Mouse (Mus musculus) heart, postnatal 25 days (tissue): Measurements from ENCODE around the gene Zdhhc13. TPM values are rescaled to one million over a fixed set of nuclear protein-coding genes. Genes with fewer than 3 reads are reported as not detected.
A peak's percentile ranks its signal among the peaks of the same experiment; 100 is the strongest.

ENCODE experiments used
- DNase-seq: peaks from one replicate; pipeline ENCODE4 v3.0.0; 2022; ENCODE audit warnings: low spot score
- intact Hi-C: fragments of 180-260 bp; cut with DNase I; formaldehyde crosslinking; loops from one replicate; pipeline ENCODE4 v1.15.1; 2025
- total RNA-seq, 2 experiments: library from RNA; stranded (reverse); gene quantifications; 2 replicates each; pipeline ENCODE4 v1.2.3; 2021

The Zdhhc13 gene
- total RNA-seq, 2 experiments from 2014 or later: 11.0 to 12.9 TPM

- intact Hi-C loops: loop anchor here (5.0 kb wide), 1 partner anchor 42 kb away; no protein-coding TSS in a partner anchor
- DNase-seq: no peak
Observed at GRCm38 (mm10) chr7:48834989-48835626, 46.3 kb downstream of the Zdhhc13 start.

GRCm38 (mm10) chr7:48836949-48837348 lies 48.1 kb downstream of the Zdhhc13 start:
- no peak for DNase-seq
- intact Hi-C loops: loop anchor here (5.0 kb wide), 1 partner anchor 40 kb away; no protein-coding TSS in a partner anchor

- DNase-seq: no peak
- intact Hi-C loops: loop anchor here (5.0 kb wide), 1 partner anchor 39 kb away; no protein-coding TSS in a partner anchor
Observed at GRCm38 (mm10) chr7:48838434-48838833, 49.6 kb downstream of the Zdhhc13 start.

- DNase-seq: no peak
- intact Hi-C loops: no loop called here
Observed at GRCm38 (mm10) chr7:48840545-48840944, 51.7 kb downstream of the Zdhhc13 start.

DNA sequence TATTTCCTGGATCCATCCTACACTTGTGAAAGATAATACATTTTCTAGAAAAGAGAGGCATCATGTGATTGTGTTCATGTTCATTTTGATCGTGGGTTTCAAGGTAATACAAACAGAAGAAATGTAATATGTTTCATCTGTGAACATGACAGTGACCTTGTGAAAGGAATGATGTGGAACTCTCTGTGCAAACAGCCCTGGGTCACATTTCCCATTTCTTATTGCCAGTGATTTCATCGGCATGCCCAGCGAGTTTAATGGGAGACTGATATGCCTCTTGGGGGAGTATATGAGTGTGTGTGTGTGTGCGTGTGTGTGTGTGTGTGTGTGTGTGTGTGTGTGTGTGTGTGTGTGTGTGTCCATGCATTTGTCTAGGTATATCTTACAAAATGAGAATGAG lies 52.7 kb downstream of the Zdhhc13 start:
- intact Hi-C loops: no loop called here
- DNase-seq: no peak

GRCm38 (mm10) chr7:48842353-48842752 lies 53.5 kb downstream of the Zdhhc13 start:
- no peak for DNase-seq

DNA sequence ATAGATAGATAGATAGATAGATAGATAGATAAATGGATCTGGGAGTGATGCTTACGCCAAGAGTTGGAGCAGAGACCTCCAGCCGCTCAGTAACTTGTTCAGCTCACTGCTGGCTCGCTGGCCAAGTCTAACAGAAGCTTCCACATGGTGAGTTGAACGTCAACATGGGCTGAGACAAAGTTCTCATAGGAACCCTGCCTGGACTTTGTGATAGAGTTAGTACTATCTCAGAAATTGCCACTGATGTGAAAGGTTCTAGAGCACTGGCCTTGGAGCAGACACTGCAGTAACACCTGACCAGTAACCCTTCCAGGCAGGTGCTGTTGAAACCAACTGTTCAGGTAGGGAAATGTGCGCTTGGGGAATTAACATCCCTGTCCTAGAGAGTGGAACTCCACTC lies 54.7 kb downstream of the Zdhhc13 start:
- no peak for DNase-seq
- intact Hi-C loops: no loop called here

More at GRCm38 (mm10) chr7:48842353-48842752, 53.5 kb downstream of the Zdhhc13 start:
- intact Hi-C loops: no loop called here

DNA sequence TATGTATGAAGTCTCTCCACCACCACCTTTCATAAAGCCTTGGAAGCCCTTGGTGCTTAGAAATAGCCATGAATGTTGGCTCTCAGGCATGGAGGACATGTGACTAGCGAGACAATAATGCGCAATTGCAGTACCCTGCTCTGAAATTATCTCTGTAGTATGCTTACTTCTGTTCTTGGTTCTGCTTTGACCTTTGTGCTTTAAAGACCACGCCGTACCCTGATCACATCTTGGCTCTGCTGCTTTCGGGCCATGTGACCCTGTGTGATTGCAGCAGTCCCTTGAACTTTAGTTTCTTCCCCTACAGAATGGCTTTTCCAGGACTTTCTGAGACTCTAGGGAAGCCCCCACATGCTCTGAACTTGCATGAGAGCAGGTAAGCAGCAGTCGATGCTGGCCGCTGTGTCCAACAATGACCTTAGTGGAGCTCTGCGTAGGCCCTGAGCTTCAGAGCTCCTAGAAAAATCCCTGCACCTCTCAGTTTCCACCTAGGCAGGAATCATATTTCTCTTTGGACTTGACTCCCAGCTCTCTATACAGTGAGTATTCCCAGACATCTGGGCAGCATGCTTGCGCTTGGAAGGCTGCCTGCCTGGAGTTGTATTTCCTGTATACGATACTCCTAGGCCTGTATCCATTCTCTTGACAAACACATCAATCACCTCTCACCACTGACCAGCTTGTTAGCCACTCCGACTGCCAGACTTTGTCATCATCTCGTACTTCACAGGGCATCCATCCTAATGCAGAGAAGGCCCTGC lies 56.6 kb downstream of the Zdhhc13 start:
- intact Hi-C loops: loop anchor here (2.0 kb wide), 1 partner anchor 17 kb away; no protein-coding TSS in a partner anchor
- no peak for DNase-seq

DNA sequence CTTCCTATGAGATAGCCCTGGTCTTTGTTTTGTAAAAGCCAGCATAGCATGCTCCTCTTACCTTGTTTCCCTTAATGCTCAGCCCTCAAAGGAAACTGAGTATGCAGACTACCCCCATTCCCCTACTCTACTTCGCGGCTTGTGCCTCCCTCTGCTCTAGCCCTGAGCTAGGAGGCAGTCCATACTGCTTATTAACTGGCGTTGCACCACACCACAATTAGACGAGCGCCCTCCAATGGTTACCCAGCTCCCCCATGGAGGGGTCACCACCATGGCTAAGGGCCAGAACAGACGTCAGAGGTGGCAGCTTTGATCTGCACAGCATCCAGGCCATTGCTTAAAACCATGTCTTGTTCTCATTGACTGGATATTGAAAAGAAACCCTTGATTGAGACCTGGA lies 58.0 kb downstream of the Zdhhc13 start:
- intact Hi-C loops: no loop called here
- peak; percentile 26 for DNase-seq

- no peak for DNase-seq
- intact Hi-C loops: no loop called here
Observed at GRCm38 (mm10) chr7:48847820-48848650, 59.2 kb downstream of the Zdhhc13 start, which contains the start of gene Csrp3. Gene Csrp3, minus strand, starts transcription at chr7:48848033.

DNA sequence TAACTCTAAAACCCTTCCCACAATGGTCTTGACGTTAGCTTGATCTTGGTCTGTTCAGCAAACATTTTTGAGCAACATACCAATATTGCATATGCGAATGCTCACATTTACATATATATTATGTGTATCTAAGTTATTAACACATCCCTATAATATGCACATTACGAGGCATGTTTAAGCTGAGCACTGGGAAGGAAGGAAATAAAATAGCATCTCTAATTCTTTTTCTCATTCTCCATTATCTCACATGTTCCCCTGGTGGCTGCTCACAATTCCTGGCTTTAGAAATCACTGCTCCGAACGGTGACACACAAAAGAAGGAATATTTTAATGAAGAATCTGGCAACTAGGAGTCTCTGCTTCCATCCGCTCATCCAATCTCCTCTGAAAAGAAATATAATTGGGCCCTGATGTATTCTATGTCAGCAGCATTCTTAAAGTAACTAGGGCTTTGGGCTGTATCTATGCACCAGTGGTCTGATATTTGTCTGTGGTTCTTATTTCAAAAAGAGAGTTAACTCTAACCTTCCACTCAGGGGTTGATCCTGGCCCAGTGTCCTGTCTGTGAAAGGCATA lies 62.8 kb downstream of the Zdhhc13 start:
- no peak for DNase-seq
- intact Hi-C loops: no loop called here

- intact Hi-C loops: no loop called here
- no peak for DNase-seq
Observed at GRCm38 (mm10) chr7:48853496-48853895, 64.7 kb downstream of the Zdhhc13 start.

DNA sequence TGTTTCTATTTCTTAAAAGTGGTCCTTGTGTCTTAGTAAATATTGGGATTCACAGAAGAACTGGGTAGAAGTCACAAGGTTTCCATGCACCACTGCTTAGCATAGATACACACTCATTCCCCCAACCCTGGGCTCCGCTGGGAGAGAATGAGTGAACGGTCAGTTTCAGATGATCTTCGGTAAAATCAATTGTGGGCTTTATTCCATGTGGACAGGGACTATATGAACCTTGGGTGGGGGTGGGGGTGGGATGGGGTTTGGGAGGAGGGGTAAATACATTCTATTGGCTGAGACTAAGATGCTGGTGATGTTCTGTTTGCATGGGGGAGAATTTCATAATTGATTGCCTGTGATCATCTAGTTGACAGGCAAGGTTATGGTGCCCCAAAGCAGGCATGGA lies 66.7 kb downstream of the Zdhhc13 start:
- intact Hi-C loops: no loop called here
- DNase-seq: no peak

GRCm38 (mm10) chr7:48858257-48858656 lies 69.5 kb downstream of the Zdhhc13 start:
- intact Hi-C loops: no loop called here
- DNase-seq: no peak

DNA sequence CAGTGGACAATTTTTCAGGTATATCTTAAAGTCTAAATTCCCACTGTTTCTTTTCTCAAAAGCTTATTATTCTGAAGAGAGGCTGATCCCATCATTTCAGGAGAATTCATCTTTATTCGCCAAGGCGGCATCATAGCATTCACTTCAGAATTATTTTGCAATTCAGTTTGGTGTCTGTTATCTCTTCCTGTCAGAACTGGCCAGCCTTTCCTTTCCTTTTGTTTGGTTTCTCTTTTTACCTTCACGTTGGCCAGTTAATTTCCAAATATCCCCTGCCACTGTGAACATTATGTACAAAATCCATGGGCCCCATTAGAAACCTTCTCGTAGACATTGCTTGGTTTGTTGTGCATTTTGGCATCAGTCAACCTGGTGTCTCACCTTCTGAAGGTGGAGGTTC lies 70.6 kb downstream of the Zdhhc13 start:
- intact Hi-C loops: no loop called here
- no peak for DNase-seq

DNA sequence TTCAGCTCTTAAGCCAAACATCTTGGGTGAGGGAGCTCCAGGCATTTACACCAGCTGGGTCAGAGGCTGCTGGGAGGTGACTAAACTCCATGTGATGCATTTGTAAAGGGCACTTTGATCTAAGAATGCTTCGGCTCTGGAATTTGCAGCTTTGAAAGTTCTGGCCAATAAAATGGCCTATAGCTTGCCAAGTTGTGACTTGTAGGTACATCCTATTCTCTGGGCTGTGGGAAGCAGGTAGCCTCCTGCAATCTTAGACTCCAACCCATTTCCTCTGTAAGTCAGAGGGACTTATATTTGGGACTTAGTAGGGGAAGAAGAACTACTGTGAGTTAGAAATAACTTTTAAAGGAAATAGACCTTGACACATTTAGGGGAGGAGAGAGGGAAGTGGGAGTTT lies 72.1 kb downstream of the Zdhhc13 start:
- intact Hi-C loops: no loop called here
- no peak for DNase-seq

- intact Hi-C loops: no loop called here
- DNase-seq: no peak
Observed at GRCm38 (mm10) chr7:48861796-48862195, 73.0 kb downstream of the Zdhhc13 start.

DNA sequence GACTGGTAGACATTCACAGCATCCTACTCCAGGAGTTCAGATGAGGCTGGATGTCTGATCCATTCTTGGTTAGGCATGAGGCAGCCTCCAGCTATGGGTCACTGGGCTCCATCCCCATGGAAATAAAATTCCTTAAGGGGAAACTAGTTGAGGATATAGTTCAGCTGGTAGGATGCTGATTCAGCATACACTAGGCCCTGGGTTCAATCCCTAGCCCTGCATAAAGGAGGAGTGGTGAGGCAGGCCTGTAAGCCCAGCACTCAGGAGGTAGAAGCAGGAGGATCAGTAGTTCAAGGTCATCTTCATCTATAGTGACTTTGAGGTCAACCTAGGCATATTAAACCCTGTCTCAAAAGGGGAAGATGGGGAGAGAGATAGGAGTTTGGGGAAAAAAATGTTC lies 75.4 kb downstream of the Zdhhc13 start:
- intact Hi-C loops: no loop called here
- no peak for DNase-seq

- no peak for DNase-seq
- intact Hi-C loops: no loop called here
Observed at GRCm38 (mm10) chr7:48864671-48865458, 76.1 kb downstream of the Zdhhc13 start.
